Mouse (Mus musculus): ENCODE measurements at regions not wholly inside any gene's neighbourhood (a gene's known extent, or its start where the extent isn't known, plus 50 kb on each side); places are given as distances from the start of the nearest gene placed in this dataset.

DNA sequence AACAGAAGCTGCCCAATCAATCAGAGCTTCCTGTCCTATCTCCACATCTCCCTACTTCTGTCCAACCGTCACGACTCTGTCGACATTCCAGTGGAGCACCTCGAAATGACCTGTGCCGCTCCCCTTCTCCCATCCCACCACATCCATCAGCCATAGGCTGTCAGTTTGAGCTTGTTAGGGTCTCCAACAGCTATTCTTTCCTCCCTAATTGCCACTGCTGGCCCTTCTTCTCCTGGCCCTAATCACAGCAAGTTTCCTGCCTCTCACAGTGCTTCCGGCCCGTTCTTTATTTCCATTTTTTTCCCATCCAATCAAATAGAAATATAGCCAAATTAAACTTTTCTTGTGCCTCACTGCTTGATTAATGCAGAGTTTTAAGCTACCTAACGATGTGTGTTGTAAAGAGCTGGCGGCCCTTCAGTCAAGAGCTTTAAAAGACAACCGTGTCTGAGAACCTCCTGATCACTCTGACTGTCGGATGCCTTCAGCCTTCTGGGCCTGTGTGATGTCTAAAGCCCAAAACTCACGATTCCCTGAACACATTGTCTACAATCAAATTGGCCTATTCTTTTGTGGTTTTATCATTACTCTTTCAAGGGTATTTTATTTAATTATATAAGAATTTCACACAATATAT, 270.3 kb downstream of the Tgfb2 start:
- no peak for DNase-seq

DNA sequence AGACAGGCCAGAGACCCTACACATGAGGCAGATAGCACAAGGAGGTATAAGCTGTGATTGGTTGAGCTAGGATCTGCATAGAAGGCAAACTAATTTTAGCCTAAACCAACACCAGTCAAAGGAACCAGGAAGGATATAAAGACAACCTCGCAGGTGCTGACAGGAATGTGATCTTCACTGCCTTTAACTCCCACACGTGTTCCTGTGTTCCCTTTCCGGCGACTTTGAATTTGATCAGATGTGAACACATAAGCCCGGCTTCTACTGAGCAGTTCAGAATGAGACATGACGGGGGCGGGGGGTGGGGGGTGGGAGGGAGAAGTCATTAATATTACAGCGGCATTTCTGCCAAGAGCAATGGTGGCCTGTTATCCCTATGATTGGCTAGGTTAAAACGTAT, 271.0 kb downstream of the Tgfb2 start:
- DNase-seq = no peak

DNA sequence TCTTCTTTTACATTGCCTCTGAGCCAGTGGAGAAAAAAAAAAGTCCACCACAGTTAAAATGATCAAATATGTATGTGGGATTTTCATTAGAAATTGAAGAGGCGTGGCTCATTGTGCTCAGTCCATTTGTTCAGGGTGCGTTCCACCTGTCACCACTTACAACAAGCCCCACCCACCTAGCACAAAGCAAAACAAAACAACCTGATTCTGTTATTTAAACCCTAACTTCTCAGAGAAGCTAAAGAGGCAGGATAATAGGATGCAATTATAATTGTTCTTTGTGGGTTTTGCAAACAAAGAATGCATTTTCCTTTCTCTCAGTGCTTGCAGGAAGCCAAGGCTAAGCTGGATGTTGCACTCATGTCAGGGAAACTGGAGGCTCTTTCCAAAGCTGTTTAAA, 271.8 kb downstream of the Tgfb2 start:
- no peak for DNase-seq

DNA sequence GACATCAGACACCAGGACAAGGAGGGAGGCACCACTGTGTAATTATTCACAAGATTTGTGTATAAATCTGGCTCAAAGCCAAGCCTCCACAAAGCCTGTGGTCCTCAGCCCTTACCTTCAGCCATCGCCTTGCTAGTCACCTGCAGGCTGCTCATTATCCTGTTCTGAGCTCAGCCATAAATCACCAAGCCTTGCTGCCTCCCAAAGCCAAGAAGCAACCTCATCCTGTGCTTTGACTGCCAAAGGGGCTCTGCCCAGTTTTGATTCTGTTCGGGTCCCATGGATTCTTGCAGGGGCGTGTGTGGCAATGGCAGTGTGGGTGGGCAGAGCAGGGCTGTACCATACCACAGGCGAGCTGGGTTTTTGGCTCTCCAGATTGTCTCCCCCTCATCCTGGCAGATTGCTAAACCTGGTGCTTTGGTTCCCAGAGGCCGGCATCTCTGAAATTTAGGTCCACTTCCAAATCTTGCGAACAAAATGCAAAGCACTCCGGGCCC, 272.6 kb downstream of the Tgfb2 start:
- peak; percentile 14 for DNase-seq

DNA sequence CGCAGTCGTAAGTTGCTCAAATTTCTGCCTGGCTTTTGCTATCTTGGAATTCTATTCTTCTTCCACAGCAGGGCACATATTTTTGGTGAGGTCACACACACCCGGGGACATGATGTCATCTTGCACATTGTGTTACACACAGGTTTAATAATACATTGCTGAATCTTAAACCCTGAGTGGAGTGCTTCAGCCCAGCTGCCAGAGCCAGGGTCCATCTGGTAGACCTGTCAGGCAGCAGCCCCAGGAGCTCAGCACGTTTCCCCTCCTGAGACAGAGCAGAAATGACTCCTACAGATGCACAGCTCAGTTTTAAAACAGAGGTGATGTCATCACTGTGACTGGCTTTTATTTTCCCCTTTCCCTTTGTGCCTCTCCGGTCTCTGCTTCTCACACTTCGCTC, 280.4 kb downstream of the Tgfb2 start:
- DNase-seq = no peak

DNA sequence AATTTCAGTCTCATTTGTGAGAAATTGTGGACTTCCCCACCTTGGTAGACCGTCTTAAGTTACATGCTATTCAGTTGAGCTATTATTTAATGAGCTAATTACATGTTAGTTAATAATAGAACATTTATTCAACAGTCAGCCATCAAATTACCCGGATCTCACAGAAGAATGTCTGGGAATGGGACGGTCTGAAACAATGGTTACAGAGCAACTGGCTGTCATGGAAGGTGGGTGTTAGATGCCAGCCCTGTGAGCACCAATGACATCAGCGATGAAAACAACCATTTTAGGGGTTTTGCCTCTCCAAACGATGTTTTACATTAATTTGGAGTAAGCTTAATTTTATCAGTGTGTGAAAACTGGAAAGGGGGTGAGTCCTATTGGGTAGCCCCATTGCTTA, 281.7 kb downstream of the Tgfb2 start:
- DNase-seq = no peak

DNA sequence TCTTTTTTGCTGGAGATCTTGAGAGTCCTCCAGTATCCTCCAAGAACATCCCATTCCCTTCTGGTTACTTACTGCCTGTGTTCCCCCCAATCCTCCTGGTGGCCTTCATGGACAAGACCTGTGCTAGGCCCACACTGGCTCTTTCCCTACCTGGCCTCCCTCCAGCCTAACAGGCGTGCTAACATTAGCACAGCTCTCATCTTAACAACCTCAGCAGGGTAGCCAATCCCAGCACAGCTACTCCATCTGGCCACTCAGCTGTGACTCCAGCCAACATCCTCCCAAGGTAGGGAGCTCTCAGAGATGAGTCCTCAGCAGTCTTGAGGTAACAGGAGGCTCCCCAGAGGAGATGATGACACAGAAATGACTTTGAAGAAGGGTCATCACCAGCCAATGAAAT, 288.7 kb downstream of the Tgfb2 start:
- DNase-seq = no peak

DNA sequence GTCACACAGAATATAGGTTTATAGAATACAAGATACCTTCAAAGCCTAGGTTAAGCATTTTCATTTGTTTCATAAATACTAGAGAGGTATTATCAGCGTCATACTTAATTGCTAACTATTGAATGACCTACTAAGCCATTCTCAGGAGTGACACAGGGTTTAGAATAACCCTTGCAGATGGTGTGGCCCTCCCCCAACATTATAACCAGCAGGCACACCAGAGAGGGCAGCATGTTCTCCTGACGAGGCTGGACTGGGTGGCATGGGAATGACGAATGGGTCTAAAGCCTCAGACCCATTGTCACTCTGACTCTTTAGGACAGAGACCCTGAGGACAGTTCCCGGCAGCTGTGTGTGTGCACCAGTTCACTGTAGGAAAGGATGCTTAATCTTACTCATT, 290.5 kb downstream of the Tgfb2 start:
- DNase-seq = no peak

DNA sequence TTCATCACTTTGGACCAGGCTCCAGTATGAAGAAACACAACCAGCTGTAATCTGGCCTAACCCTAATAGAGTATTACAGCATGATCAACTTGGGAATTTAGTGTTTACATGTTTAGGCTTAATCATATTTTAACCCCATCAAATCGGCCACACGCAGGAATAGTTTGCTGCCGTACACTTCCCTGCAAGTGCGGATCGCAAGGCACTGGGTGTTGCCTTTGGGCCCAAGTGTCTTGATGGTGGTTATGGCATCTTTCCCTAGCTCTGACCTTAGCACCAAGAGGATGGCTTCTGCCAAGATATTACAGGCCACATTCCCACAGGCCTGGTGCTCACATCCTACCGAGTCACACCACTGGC, 291.9 kb downstream of the Tgfb2 start:
- DNase-seq = no peak

DNA sequence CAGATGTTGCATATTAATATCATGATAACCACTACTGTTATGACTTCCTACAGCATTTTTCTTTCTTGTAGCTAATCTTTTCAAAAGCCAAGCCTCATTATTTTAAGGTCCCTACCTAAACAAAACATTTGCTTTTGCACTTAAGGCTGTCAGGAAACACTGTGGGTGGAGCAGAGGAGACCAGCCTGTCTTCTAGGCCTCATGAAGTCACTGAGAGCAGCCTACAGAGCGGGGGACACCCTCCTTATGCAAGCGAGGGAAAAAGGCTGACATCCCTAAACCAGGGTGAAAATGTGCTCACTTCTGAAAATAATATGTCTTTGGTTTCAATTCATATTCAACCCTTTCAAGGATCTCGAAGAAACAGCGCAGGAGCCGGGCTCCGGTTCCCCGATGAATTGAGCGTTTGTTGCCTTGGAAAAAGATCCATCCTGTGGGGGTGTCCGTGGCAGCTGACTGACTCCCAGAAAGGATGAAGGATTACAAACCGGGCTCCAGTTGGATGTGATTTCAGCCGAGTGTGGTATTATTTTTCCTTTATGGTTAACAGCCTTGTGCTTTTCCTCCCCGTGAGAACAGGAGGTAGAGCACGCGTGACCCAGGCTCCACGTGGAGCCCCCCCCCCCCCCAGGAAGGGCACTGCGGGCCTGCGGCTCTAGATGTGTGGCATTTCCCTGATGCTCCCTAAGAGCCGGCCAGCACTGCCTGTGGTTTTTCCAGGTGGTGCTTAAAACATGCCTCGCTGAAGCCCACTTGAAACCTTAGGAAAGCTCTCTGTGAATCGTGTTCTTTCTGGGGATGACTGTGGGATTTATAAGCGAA, 292.5 kb downstream of the Tgfb2 start:
- peak; percentile 23 for DNase-seq

DNA sequence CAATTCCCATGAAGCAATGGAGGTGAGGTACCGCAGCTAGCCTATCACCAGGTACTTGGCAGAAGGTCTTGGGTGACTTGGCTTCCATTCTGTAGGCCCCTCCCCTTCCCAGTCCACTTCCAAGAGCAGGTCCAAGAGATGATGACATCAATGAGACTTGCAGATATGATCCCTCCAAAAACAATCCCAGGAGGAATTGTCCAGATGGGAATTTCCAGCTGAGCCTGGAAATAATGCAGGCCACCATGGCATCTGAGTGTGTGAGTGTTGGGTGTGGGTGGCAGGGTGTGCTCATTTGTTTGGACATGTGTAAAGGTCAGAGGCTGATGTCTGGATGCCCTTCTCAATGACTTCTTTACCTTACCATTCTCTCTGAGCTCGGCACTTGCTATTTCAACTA, 293.5 kb downstream of the Tgfb2 start:
- no peak for DNase-seq

DNA sequence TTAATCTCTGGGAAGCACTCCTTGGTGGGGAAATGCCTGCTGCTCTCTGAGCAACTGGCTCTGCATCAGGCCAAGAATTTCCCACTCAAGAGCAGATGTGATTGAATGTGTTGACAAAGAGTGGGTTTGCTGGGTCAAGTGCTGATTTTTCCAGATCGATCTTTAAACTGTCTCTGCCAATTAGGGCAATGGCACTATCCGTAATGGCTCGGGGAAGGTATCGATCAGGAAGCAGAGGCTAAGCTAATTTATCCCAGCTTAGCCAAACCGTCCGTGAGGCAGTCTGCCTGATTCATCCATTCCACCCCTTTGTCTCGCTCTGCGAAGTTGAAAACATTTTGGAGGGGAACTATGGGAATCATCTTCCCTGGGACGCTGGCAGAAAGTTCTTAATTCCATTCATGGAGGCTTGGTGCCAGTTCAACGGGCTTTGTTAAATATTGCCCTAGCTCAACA, 291.9 kb upstream of the Lyplal1 start:
- no peak for DNase-seq

DNA sequence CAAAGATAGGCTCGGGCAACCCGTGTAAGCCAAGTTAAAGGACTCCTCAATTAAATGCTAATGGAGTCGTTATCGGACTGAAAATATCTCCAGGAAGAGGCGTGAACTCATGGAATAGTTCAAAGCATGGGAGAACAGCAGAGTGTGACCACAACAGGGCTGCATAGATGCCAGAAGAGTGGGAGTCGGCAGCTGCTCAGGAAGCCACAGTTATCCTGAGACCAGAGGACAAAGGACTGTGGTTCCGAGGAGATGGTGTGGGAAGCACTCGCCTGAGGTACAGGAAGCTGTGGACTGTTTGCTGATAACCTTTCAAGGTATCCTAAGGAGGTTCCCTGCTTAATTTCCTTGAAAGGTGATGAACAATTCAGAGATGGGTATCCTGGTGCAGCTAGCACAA, 290.5 kb upstream of the Lyplal1 start:
- no peak for DNase-seq

DNA sequence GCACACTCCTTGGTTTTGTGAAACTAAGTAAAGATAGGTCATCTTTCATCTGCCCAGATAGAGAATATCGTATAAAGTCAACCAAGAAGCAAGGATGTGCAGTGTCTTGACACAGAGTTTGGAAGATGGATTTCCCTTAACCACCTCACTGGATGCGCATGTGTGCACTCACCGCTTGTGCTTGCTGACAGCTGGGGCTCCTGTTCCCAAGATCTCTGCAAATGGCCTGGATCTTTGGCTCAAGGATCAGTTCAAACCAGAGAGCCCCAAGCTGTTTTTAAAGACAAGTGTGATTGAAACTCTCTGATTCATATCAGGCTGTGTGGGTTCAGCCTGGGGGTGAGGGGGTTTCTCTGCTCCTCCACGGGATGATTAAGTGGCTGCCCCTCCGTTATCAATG, 288.6 kb upstream of the Lyplal1 start:
- DNase-seq = no peak

DNA sequence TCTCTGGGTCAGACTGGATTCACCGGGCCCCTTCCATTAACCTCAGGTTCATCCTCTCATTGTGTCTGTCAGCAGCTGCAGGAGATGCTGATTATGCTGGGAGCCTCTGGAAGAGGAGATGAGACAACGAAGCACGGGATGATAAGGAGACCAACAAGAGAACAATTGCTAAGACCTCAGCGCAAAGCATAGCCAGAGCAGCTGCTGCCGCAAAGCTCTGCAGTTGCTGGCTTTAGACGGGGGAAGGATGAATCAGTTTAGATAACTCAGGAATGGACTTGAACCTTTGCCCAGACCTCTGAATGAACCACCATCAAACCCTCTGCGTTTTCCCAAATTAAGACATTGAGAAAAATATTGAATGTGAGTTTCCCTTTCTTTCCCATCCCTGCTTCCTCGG, 282.7 kb upstream of the Lyplal1 start:
- no peak for DNase-seq

DNA sequence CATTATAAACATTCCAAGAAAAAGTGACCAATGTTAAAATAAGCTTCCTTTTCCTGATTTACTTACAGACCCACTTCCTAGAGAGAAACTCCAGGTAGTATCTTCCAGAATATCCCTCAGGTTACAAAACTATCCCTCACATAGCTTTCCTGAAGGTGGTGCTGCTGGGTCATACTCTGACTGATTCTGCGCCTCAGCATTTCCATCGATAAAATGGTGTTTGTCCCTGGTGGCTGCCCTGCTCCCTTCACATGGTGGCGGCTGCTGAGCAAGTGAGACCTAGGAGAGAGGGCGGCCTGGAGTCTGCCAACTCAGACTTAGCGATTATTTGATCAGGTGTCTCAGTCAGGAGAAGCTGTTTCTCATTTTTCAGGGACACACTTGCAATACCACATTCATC, 275.9 kb upstream of the Lyplal1 start:
- no peak for DNase-seq

DNA sequence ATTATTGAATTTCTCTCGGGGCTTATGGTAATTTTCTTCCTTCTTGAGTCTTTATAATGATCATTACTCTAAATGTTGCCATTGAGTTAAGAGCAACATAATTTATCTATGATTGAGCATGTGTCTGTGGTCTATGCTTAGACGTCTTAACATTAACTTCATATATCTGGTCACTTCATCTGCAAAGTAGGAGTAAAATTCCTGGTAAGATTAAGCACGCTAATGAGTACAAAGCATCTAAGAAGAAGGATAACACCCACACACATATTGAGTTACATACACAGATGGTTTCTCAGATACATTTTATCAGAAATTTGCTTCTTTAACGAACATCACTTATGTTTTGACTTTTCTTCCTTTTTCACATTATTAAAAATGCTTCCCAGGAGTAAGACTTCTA, 267.3 kb upstream of the Lyplal1 start:
- DNase-seq = no peak

DNA sequence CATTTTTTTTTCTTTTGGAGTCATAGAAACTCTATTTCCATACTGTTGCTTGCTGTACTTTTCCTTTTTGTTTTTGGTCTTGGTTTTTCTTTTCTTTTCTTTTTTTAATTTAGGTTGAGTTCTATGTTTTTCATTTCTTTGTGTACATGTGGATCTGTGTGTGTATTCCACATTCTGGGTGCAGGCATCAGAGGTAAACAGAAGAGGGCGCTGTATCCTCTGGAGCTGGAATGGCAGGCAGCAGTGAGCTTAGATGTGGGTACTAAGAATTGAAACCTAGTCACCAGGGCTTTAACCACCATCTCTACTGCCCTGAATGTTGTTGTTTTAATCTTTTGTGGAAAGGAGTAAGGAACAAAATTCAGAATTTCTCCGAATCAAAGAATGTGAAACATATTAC, 266.3 kb upstream of the Lyplal1 start:
- no peak for DNase-seq

DNA sequence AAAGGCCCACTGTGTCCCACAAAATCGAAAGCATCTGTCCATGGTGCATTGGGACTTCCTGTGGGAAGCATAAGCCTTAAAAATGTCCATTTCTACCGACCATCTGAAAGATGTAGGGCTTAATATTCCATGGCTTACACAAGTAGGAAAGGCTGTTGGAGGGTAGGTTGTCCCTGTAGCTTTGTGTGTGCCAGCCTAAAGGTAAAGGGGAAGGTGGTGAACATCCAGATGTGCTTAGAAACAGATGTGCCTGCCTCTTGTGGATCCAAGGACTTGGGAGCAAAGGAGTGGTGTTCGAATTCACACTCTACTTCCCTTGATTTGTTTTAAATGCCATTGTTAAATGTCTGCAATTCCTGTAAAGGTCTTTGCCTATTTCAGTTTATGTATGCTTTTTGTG, 265.9 kb upstream of the Lyplal1 start:
- no peak for DNase-seq

DNA sequence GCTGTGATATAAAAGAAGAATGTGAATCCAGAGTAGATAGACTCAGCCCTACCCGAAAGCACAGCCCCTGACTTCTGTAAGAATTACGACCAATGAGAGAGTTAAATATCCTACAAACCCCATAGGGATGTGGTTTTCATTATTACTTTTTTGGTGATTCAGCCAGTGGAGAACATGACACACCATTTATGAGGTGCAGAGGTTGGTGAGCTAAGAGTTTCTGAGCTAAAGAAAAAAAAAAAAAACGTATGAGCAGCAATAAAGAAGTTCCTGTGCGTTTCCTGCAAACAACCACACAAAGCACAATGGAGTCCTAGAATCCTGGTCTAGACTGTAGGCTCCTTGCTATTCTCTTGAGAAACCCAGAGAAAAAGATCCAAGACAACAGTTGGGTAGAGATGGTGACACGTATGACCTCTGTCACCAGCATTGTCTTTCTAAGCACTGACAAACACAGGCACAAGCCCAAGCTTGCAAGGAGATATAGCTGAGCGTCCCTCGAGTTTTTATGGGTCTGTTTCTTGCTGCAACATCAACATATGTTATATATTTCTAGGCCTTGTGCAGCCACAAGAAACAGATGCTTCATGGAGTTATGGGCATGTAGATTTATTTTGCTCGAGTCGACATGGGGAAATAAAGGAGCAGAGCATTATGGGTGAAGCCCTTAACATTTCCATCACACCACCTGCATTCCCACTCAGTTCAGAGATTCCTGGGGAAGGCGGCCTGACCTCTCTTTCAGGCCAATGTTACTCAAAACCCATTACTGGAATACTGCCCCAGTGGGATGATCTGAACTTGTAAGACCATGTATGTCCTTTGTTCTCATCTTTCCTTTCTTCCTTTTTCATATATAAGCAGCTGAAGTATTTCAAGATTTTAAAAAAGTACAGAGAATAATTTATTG, 263.1 kb upstream of the Lyplal1 start:
- no peak for DNase-seq

DNA sequence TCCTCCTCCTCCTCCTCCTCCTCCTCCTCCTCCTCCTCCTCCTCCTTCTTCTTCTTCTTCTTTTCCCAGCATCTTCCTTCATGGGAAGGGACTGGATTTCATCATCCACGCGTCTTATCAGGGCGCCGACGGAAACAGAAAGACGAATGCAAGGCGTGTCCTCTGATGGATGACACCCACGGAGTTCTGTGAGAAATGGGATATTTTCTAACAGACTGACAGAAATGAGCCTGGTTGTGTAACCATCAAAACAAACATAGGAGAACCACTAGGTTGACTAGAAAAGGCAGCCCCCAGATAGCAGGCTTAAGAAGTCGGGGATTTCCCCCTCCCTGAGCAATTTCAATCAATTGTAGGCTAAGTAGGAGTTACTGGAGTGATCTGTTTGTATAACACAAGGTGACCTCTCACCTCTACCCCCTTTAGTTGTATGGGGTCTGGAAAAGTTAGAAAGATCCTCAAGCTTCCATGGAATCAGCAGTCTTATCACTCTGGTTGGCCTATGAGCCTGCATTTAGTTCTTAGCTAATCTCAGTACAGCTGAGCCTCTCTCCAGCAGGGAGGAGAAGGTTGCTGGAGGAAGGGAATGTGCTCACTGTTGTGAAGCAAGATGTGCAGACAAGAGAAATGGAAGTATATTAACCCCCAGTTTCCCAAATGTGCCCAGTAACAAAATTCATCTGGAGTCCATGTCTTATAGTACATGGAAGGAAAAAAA, 260.0 kb upstream of the Lyplal1 start:
- no peak for DNase-seq

DNA sequence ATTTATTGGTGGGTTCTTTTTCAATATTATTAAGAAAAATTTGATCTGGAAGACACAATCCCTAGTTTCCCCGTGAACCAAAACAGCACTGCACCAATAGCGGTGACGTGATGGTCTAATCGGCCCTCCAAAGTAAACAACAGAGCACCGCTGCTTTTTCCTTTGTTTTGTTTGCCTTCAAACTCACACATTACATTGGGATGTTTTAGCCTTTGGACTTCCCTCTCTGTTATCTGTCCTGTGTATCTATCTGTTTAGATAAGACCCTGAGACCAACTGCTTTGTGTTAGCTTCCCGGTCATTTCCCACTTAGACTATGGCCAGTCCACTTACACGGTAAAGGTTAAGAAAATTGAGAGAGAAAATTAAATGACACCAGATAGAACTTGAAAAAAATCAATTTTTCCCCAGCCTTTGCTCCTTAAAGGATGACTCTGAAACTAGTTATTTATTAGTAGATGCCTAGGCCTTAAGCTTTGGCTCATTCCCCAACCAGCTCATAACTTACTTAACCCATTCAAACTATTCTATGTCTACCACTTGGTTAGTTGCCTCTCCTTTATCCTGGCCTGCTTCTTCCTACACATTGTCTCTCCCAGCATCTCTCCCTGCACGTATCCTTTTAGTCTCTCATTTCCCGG, 257.0 kb upstream of the Lyplal1 start:
- no peak for DNase-seq
